Mouse (Mus musculus) spleen, embryonic (tissue): ENCODE results near the gene Galnt3.

ENCODE experiments used
- CTCF ChIA-PET: fragments of 350-600 bp; sonication (Branson Sonifier 250); formaldehyde crosslinking; loops from one replicate; lab custom pipeline; 2022; lab: Charles Lee

Galnt3 gene

GRCm38 (mm10) chr2:66107864-66108514 is 16.8 kb downstream of the Galnt3 start:
- CTCF ChIA-PET: no interaction called here

- CTCF ChIA-PET: no interaction called here
Measured at GRCm38 (mm10) chr2:66103740-66104436, 20.9 kb downstream of the Galnt3 start.

- CTCF ChIA-PET: no interaction called here
Measured at GRCm38 (mm10) chr2:66101686-66102304, 23.0 kb downstream of the Galnt3 start.

GRCm38 (mm10) chr2:66100671-66101351 is 24.0 kb downstream of the Galnt3 start:
- CTCF ChIA-PET: no interaction called here

- CTCF ChIA-PET: no interaction called here
Measured at GRCm38 (mm10) chr2:66100239-66100638, 24.6 kb downstream of the Galnt3 start.

GRCm38 (mm10) chr2:66094622-66095181 is 30.1 kb downstream of the Galnt3 start:
- CTCF ChIA-PET: no interaction called here

GRCm38 (mm10) chr2:66091296-66091695 is 33.5 kb downstream of the Galnt3 start:
- CTCF ChIA-PET: no interaction called here

- CTCF ChIA-PET: no interaction called here
Measured at GRCm38 (mm10) chr2:66081876-66082275, 42.9 kb downstream of the Galnt3 start.

- CTCF ChIA-PET: no interaction called here
Measured at GRCm38 (mm10) chr2:66080731-66081130, 44.1 kb downstream of the Galnt3 start.

GRCm38 (mm10) chr2:66069454-66069853 is 55.3 kb downstream of the Galnt3 start:
- CTCF ChIA-PET: no interaction called here

- CTCF ChIA-PET: no interaction called here
Measured at GRCm38 (mm10) chr2:66063291-66063690, 61.5 kb downstream of the Galnt3 start.

- CTCF ChIA-PET: no interaction called here
Measured at GRCm38 (mm10) chr2:66044405-66045089, 80.2 kb downstream of the Galnt3 start.

GRCm38 (mm10) chr2:66043441-66044404 is 81.1 kb downstream of the Galnt3 start:
- CTCF ChIA-PET: interaction anchor here (0.7 kb wide), 1 partner anchor 19 kb away, joined by 3 read pairs; no protein-coding TSS in a partner anchor

GRCm38 (mm10) chr2:66041917-66042419 is 82.8 kb downstream of the Galnt3 start:
- CTCF ChIA-PET: no interaction called here

- CTCF ChIA-PET: no interaction called here
Measured at GRCm38 (mm10) chr2:66041203-66041916, 83.4 kb downstream of the Galnt3 start.

- CTCF ChIA-PET: no interaction called here
Measured at GRCm38 (mm10) chr2:66040611-66041010, 84.2 kb downstream of the Galnt3 start.

- CTCF ChIA-PET: no interaction called here
Measured at GRCm38 (mm10) chr2:66034907-66035679, 89.7 kb downstream of the Galnt3 start.
